Mouse (Mus musculus) G1E (cell line): ENCODE measurements around the gene Rabl2. TPM values are rescaled to one million over a fixed set of nuclear protein-coding genes. Genes with fewer than 3 reads are reported as not detected.

Source experiments
- ATAC-seq: 2 replicates; pipeline ENCODE4 v1.8.0; 2016; ENCODE audit warnings: mild to moderate bottlenecking; ENCODE audit not compliant: insufficient number of reproducible peaks, poor library complexity, low FRiP score, severe bottlenecking; ENCODE audit errors: extremely low read depth
- DNase-seq: peaks from one replicate; pipeline ENCODE4 v3.0.0; 2012; ENCODE audit warnings: low spot score
- H3K27me3 ChIP-seq: 2 replicates; pipeline ENCODE4 v1.6.1; 2012; ENCODE audit warnings: mild to moderate bottlenecking, low read length, inconsistent platforms; ENCODE audit not compliant: insufficient read depth
- H3K36me3 ChIP-seq: replicated peaks from 2 replicates; pipeline ENCODE3; 2012; ENCODE audit warnings: mild to moderate bottlenecking, inconsistent platforms
- H3K4me1 ChIP-seq: 2 replicates; pipeline ENCODE4 v1.6.1; 2012; ENCODE audit warnings: low read depth, low read length, inconsistent platforms, mixed read lengths; ENCODE audit not compliant: insufficient read depth
- H3K4me3 ChIP-seq: 2 replicates; pipeline ENCODE4 v1.5.1; 2012; ENCODE audit warnings: low read depth, mild to moderate bottlenecking, inconsistent platforms, low read length, moderate library complexity, mixed read lengths
- H3K9me3 ChIP-seq: replicated peaks from 2 replicates; pipeline ENCODE4 v1.6.1; 2012; ENCODE audit warnings: inconsistent platforms
- CTCF ChIP-seq: IDR thresholded peaks from 2 replicates; pipeline ENCODE4 v1.5.1; 2012; ENCODE audit warnings: low read depth, low read length, inconsistent platforms, mixed read lengths
- GATA1 ChIP-seq: IDR thresholded peaks from 2 replicates; pipeline ENCODE4 v1.6.1; 2012; ENCODE audit warnings: borderline replicate concordance, low read length, inconsistent platforms, mixed read lengths
- GATA2 ChIP-seq: IDR thresholded peaks from 2 replicates; pipeline ENCODE4 v1.6.1; 2012; ENCODE audit warnings: low read depth, low read length, inconsistent platforms, borderline replicate concordance
- POLR2AphosphoS5 ChIP-seq: IDR thresholded peaks from 2 replicates; pipeline ENCODE4 v1.6.1; 2012; ENCODE audit warnings: low read depth, low read length, inconsistent platforms; ENCODE audit not compliant: insufficient replicate concordance
- TAL1 ChIP-seq: conservative IDR thresholded peaks from 2 replicates; pipeline ENCODE4 v1.6.1; 2012; ENCODE audit warnings: low read depth, low read length, inconsistent platforms, mixed read lengths
- polyA plus RNA-seq: library from polyadenylated mRNA; stranded (reverse); fragments of >175 nt; gene quantifications from 2 replicates; pipeline ENCODE4 v1.2.3, GENCODE M21; 2012
- total RNA-seq, 2 experiments: library from RNA; stranded (forward) in 1 of 2; stranded (reverse) in 1 of 2; fragments of 200-1000 nt in 1 of 2; fragments of >200 nt in 1 of 2; fragmentation: Nextera tagmentation in 1 of 2; gene quantifications; 2 replicates each; pipeline ENCODE4 v1.2.3; 2014 to 2017

Rabl2 gene
- total and polyA plus RNA-seq, 3 experiments = 5.5 to 12.7 (median 8.1) TPM

DNA sequence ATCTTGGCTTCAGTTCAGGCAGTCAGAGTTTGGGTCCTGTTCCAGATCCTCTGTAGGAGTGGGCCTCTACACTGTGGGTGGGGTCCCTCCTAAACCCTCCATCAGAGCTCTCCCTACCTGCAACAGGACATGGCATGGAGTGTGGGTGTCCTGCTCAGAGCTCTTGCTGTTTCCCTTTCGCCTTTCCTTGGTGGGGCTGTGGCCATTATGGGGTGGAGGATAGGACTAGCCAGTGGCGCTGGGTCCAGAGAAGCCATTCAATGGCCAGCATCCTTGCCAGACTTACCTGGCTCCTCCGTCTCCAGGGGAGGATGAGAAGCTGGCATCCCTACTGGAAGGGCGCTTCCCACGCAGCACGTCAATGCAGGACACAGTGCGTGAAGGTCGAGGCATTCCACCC, 44.4 kb downstream of the Rabl2 start:
- Histone ChIP-seq H3K4me3 (no peak overlapping the region), H3K4me1 (no peaks in the 10 kb centered on the region), H3K27me3 (no peaks in the 10 kb centered on the region), H3K9me3 (peaks cover 30% of the 10 kb centered on the region), H3K36me3 (no peaks in the 10 kb centered on the region)
- TF ChIP-seq POLR2AphosphoS5 (no peak), GATA1 (no peak), GATA2 (no peak), CTCF (no peak), TAL1 (no peak)
- ATAC-seq (no peak), DNase-seq (no peak)

DNA sequence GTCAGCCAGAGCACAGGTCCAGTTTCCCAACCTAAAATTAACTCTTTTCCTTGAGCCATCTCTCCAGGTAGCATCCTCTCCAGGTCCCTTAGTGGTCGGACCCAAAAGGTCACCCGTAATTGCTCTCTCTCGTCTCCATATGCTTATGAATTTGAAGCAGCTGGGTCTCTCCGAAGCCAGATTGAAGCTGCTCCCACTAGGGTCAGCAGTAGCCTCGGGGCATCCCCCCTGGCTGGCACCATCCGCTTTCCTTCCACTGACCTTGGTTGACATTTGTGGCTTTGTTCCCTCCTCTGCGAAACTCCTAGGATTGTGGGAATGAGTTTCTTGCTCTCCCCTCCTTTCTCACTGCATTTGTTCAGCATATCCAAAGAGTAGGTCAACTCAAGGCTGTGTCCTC, 47.6 kb downstream of the Rabl2 start:
- peaks cover 25% of the 10 kb centered on the region for H3K9me3 ChIP-seq
- DNase-seq = no peak
- H3K4me1 ChIP-seq = no peaks in the 10 kb centered on the region
- no peaks in the 10 kb centered on the region for H3K27me3 ChIP-seq
- ATAC-seq = no peak
- H3K36me3 ChIP-seq = no peaks in the 10 kb centered on the region
- TF ChIP-seq GATA2 = no peak
- TF ChIP-seq CTCF = no peak
- TF ChIP-seq GATA1 = no peak
- no peak for TF ChIP-seq POLR2AphosphoS5
- no peak for TF ChIP-seq TAL1
- no peak overlapping the region for H3K4me3 ChIP-seq

DNA sequence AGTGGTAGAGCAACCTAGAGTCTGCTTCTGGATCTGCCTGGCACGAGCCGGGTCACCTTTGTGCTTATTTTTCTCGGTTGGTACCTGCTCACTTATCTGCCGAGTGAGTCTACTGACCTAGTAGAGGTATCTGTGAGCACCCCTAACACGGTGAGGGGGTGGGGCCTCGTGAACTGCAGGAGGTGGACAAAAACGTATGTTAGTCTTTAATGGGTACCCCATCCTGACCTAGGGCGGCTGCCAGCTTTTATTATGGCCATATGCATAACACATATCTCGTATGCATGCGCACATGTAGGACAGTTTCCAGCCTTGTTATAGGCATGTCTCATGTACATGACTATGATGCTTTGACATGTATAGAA, 57.9 kb downstream of the Rabl2 start:
- no peaks in the 10 kb centered on the region for H3K4me1 ChIP-seq
- no peaks in the 10 kb centered on the region for H3K36me3 ChIP-seq
- ATAC-seq (no peak), DNase-seq (no peak)
- no peaks in the 10 kb centered on the region; the same call in 1 of the 2 replicates for H3K27me3 ChIP-seq
- no peaks in the 10 kb centered on the region for H3K9me3 ChIP-seq
- H3K4me3 ChIP-seq = no peak overlapping the region
- TF ChIP-seq CTCF = no peak
- no peak for TF ChIP-seq GATA1
- no peak for TF ChIP-seq GATA2
- no peak for TF ChIP-seq TAL1
- TF ChIP-seq POLR2AphosphoS5 = no peak

DNA sequence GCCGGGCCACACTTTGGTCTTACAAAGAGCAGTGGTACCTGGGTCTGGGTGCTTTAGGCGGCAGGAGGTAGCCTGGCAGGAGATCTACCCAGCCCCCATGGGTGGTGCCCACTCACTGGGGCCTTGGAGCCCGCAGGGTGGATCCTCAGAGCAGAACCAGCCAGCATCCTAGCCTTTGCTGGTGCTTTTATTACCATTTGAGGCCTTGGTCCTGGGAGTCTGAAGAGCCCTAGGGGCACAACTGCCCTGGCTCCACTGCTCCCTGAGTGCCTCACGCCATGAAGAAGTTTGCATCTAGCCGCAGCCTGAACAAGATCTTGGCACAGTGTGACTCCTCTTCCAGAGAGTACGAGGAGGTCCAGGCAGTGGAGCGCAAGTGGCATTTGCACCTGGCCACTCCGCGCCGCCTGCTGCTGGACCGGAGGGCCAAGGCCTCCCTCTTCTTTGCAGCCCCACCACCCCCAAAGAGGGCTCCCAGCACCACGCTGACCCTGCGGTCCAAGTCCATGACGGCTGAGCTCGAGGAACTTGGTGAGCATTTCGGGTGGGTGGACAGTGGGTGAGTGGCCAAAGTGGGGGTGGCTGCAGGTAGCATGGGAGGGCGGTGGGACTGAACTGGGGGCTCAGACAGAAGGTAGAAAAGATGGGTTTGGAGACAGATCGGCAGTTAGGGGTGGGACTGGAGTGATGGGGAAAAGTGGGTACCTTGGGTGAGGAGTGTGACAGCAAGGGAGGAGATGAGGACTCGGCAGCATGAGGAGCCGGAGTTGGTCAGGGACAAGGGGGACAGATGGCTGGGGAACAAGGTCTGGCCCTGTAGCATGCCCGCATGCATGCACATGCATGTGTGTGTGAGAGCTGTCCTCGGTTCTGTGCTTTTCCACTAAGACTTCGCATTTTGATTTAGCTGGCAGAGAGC, 58.5 kb downstream of the Rabl2 start:
- no peaks in the 10 kb centered on the region for H3K4me1 ChIP-seq
- no peaks in the 10 kb centered on the region; the same call in 1 of the 2 replicates for H3K27me3 ChIP-seq
- TF ChIP-seq TAL1 (no peak), CTCF (no peak), GATA2 (no peak), POLR2AphosphoS5 (no peak), GATA1 (no peak)
- DNase-seq = no peak
- H3K36me3 ChIP-seq = no peaks in the 10 kb centered on the region
- no peak for ATAC-seq
- no peaks in the 10 kb centered on the region for H3K9me3 ChIP-seq
- no peak overlapping the region for H3K4me3 ChIP-seq

Other genes starting within 250 kb of the Rabl2 start
- gene Lmf2, start 236.3 kb downstream of the Rabl2 start, total RNA-seq (2014; fragmentation: Nextera tagmentation) = 42.7 and 76.3 TPM in 2 replicates
- 13.7 and 15.3 TPM in 2 replicates for gene Lmf2, start 236.3 kb downstream of the Rabl2 start, total RNA-seq (2017)
- 116 and 125 TPM in 2 replicates for gene Lmf2, start 236.3 kb downstream of the Rabl2 start, polyA plus RNA-seq
- gene Ncaph2, start 236.2 kb downstream of the Rabl2 start, total RNA-seq (2014; fragmentation: Nextera tagmentation) = 147 and 164 TPM in 2 replicates
- 130 and 148 TPM in 2 replicates for gene Ncaph2, start 236.2 kb downstream of the Rabl2 start, total RNA-seq (2017)
- 68.4 and 78.1 TPM in 2 replicates for gene Ncaph2, start 236.2 kb downstream of the Rabl2 start, polyA plus RNA-seq
- gene Sco2, start 218.1 kb downstream of the Rabl2 start, total RNA-seq (2014; fragmentation: Nextera tagmentation) = 9.5 and 15.0 TPM in 2 replicates
- 26.2 and 27.8 TPM in 2 replicates for gene Sco2, start 218.1 kb downstream of the Rabl2 start, total RNA-seq (2017)
- 62.3 and 64.6 TPM in 2 replicates for gene Sco2, start 218.1 kb downstream of the Rabl2 start, polyA plus RNA-seq
- gene Tymp, start 214.9 kb downstream of the Rabl2 start, total RNA-seq (2014; fragmentation: Nextera tagmentation) = not detected in 2 replicates
- gene Tymp, start 214.9 kb downstream of the Rabl2 start, total RNA-seq (2017) = 0.27 and 0.35 TPM in 2 replicates
- gene Tymp, start 214.9 kb downstream of the Rabl2 start, polyA plus RNA-seq = 0.61 and 0.69 TPM in 2 replicates
- not detected in 2 replicates for gene Odf3b, start 212.6 kb downstream of the Rabl2 start, total RNA-seq (2014; fragmentation: Nextera tagmentation)
- not detected in 2 replicates for gene Odf3b, start 212.6 kb downstream of the Rabl2 start, total RNA-seq (2017)
- not detected in 2 replicates for gene Odf3b, start 212.6 kb downstream of the Rabl2 start, polyA plus RNA-seq
- gene Klhdc7b, start 207.0 kb downstream of the Rabl2 start, total RNA-seq (2014; fragmentation: Nextera tagmentation) = not detected in 2 replicates
- 0.05 TPM in 1 of 2 replicates, not detected in the other for gene Klhdc7b, start 207.0 kb downstream of the Rabl2 start, total RNA-seq (2017)
- gene Klhdc7b, start 207.0 kb downstream of the Rabl2 start, polyA plus RNA-seq = not detected in 2 replicates
- gene Syce3, start 181.4 kb downstream of the Rabl2 start, total RNA-seq (2014; fragmentation: Nextera tagmentation) = not detected in 2 replicates
- gene Syce3, start 181.4 kb downstream of the Rabl2 start, total RNA-seq (2017) = not detected in 2 replicates
- gene Syce3, start 181.4 kb downstream of the Rabl2 start, polyA plus RNA-seq = not detected in 2 replicates
- gene Cpt1b, start 166.1 kb downstream of the Rabl2 start, total RNA-seq (2014; fragmentation: Nextera tagmentation) = 3.7 and 7.7 TPM in 2 replicates
- gene Cpt1b, start 166.1 kb downstream of the Rabl2 start, total RNA-seq (2017) = 2.1 and 2.6 TPM in 2 replicates
- 0.77 and 0.88 TPM in 2 replicates for gene Cpt1b, start 166.1 kb downstream of the Rabl2 start, polyA plus RNA-seq
- gene C730034F03Rik, start 162.3 kb downstream of the Rabl2 start, total RNA-seq (2014; fragmentation: Nextera tagmentation) = 4.9 and 7.4 TPM in 2 replicates
- gene C730034F03Rik, start 162.3 kb downstream of the Rabl2 start, total RNA-seq (2017) = 2.6 and 4.9 TPM in 2 replicates
- 0.24 and 0.25 TPM in 2 replicates for gene C730034F03Rik, start 162.3 kb downstream of the Rabl2 start, polyA plus RNA-seq
- gene Gm44502, start 162.2 kb downstream of the Rabl2 start, total RNA-seq (2014; fragmentation: Nextera tagmentation) = not detected in 2 replicates
- gene Gm44502, start 162.2 kb downstream of the Rabl2 start, total RNA-seq (2017) = 0.12 and 0.71 TPM in 2 replicates
- 0.93 and 1.3 TPM in 2 replicates for gene Gm44502, start 162.2 kb downstream of the Rabl2 start, polyA plus RNA-seq
- gene Chkb, start 162.0 kb downstream of the Rabl2 start, total RNA-seq (2014; fragmentation: Nextera tagmentation) = 19.3 and 32.8 TPM in 2 replicates
- 42.5 and 51.0 TPM in 2 replicates for gene Chkb, start 162.0 kb downstream of the Rabl2 start, total RNA-seq (2017)
- gene Chkb, start 162.0 kb downstream of the Rabl2 start, polyA plus RNA-seq = 75.9 and 85.4 TPM in 2 replicates
- not detected in 2 replicates for gene Mapk8ip2, start 138.0 kb downstream of the Rabl2 start, total RNA-seq (2014; fragmentation: Nextera tagmentation)
- gene Mapk8ip2, start 138.0 kb downstream of the Rabl2 start, total RNA-seq (2017) = 0.05 TPM in 1 of 2 replicates, not detected in the other
- 0.01 TPM in 1 of 2 replicates, not detected in the other for gene Mapk8ip2, start 138.0 kb downstream of the Rabl2 start, polyA plus RNA-seq
- 12.2 and 12.8 TPM in 2 replicates for gene Arsa, start 114.5 kb downstream of the Rabl2 start, total RNA-seq (2014; fragmentation: Nextera tagmentation)
- gene Arsa, start 114.5 kb downstream of the Rabl2 start, total RNA-seq (2017) = 21.1 and 25.4 TPM in 2 replicates
- gene Arsa, start 114.5 kb downstream of the Rabl2 start, polyA plus RNA-seq = 37.5 and 39.2 TPM in 2 replicates
- gene Shank3, start 92.3 kb downstream of the Rabl2 start, total RNA-seq (2014; fragmentation: Nextera tagmentation) = not detected in 2 replicates
- 0.46 and 0.55 TPM in 2 replicates for gene Shank3, start 92.3 kb downstream of the Rabl2 start, total RNA-seq (2017)
- 0.34 and 0.40 TPM in 2 replicates for gene Shank3, start 92.3 kb downstream of the Rabl2 start, polyA plus RNA-seq
- gene Acr, start 23.6 kb downstream of the Rabl2 start, total RNA-seq (2014; fragmentation: Nextera tagmentation) = not detected in 2 replicates
- not detected in 2 replicates for gene Acr, start 23.6 kb downstream of the Rabl2 start, total RNA-seq (2017)
- gene Acr, start 23.6 kb downstream of the Rabl2 start, polyA plus RNA-seq = not detected in 2 replicates
- not detected in 2 replicates for gene Syt10, start 249.9 kb upstream of the Rabl2 start, total RNA-seq (2014; fragmentation: Nextera tagmentation)
- 0.12 TPM in 1 of 2 replicates, not detected in the other for gene Syt10, start 249.9 kb upstream of the Rabl2 start, total RNA-seq (2017)
- not detected in 2 replicates for gene Syt10, start 249.9 kb upstream of the Rabl2 start, polyA plus RNA-seq